Mouse (Mus musculus) limb, embryonic 15.5 days (tissue): ENCODE data around the gene Upk2. TPM values are rescaled to one million over a fixed set of nuclear protein-coding genes. Genes with fewer than 3 reads are reported as not detected.
"Not testable (repeated sequence)": the region's sequence is repeated elsewhere in the genome, so short reads cannot be mapped to it uniquely, and the experiment has no call there.

Experiments
- ATAC-seq: fragments of 200-750 bp; cut with Nextera tagmentation; 2 replicates; pipeline ENCODE4 v1.8.0; 2017; ENCODE audit warnings: low read depth, moderate TSS enrichment; ENCODE audit not compliant: insufficient number of reproducible peaks, low FRiP score, low TSS enrichment
- H3K27ac ChIP-seq: fragments of 300-500 bp; sonication (generic); 2 replicates; pipeline ENCODE4 v1.5.1; 2015; ENCODE audit warnings: moderate library complexity, mild to moderate bottlenecking, inconsistent platforms
- H3K27me3 ChIP-seq: fragments of 300-500 bp; sonication (generic); 2 replicates; pipeline ENCODE4 v1.6.1; 2015; ENCODE audit warnings: inconsistent platforms
- H3K36me3 ChIP-seq: fragments of 300-500 bp; sonication (generic); 2 replicates; pipeline ENCODE4 v1.6.1; 2015; ENCODE audit warnings: inconsistent platforms
- H3K4me1 ChIP-seq: fragments of 300-500 bp; sonication (generic); 2 replicates; pipeline ENCODE4 v1.6.1; 2015; ENCODE audit warnings: inconsistent platforms
- H3K4me2 ChIP-seq: fragments of 300-500 bp; sonication (generic); 2 replicates; pipeline ENCODE4 v1.6.1; 2015; ENCODE audit warnings: mild to moderate bottlenecking, inconsistent platforms
- H3K4me3 ChIP-seq: fragments of 300-500 bp; sonication (generic); 2 replicates; pipeline ENCODE4 v1.5.1; 2015; ENCODE audit warnings: mild to moderate bottlenecking, inconsistent platforms
- H3K9ac ChIP-seq: fragments of 300-500 bp; sonication (generic); 2 replicates; pipeline ENCODE4 v1.6.1; 2015; ENCODE audit warnings: inconsistent platforms
- H3K9me3 ChIP-seq: fragments of 300-500 bp; sonication (generic); 2 replicates; pipeline ENCODE4 v1.6.1; 2016; ENCODE audit warnings: inconsistent platforms
- WGBS: fragments of 180-500 bp; shearing (Covaris S2); methylation state at CpG from one replicate; pipeline ENCODE4 v1.1.7; 2015; 5-methylcytosine and 5-hydroxymethylcytosine counted together
- polyA plus RNA-seq: library from polyadenylated mRNA; unstranded; fragments of >200 nt; fragmentation: Nextera tagmentation; extraction: Ambion mirVana; gene quantifications from 2 replicates; pipeline ENCODE4 v1.2.1, GENCODE M21; 2015

Upk2 gene
- polyA plus RNA-seq, 1 experiment from 2014 or later = 0.45 TPM

DNA sequence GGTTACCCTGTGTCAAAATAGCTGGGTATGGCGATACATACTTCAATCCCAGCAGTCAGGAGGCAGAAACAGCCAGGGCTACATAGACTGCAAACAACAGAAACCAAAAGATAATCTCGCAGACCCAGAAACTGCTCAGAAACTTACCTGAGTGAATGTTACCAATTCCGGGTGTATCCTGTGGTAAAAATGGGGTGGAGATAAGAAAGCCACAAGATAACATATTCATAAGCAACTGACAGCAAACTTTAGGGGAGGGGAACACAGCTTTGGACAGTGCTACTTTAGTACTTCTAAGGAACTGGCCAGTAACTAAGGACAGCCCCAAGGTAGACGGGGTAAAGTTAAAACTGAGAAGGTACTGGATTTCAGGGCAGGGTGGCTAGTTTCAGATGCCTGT is 42.5 kb downstream of the Upk2 start:
- Histone ChIP-seq H3K27ac (no peak overlapping the region), H3K4me1 (peaks cover 10% of the 10 kb centered on the region), H3K9ac (no peak overlapping the region), H3K9me3 (no peaks in the 10 kb centered on the region), H3K4me2 (no peak overlapping the region), H3K4me3 (no peak overlapping the region), H3K36me3 (peaks cover 63% of the 10 kb centered on the region), H3K27me3 (no peaks in the 10 kb centered on the region)
- 81% methylated on average over 4 of the region's 4 CpGs for WGBS
- ATAC-seq = no peak

DNA sequence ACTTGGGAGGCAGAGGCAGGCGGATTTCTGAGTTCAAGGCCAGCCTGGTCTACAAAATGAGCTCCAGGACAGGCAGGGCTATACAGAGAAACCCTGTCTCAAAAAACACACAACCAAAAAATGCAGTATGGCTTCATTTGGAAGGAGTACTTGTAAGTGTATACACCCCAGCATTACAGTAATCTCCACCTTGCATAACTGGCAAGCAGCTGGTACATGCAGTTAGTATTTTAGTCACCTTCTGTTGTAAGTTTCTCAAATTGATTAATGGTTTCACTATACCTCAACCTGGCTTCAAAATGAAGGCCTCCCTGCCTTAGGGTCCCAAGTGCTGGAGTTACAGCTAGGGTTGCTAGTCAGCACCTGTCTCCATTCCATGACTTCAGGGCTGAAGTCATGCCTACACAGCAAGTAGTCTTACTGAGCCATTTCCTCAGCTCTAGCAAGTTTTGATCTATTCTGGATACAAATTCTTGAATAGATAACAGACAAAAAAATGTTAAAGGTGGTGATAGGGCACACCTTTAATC is 43.1 kb downstream of the Upk2 start:
- Histone ChIP-seq H3K9ac (no peak overlapping the region), H3K9me3 (no peaks in the 10 kb centered on the region), H3K4me3 (no peak overlapping the region), H3K27ac (no peak overlapping the region), H3K4me2 (no peak overlapping the region), H3K4me1 (peaks cover 5% of the 10 kb centered on the region; the same call in 1 of the 2 replicates), H3K27me3 (no peaks in the 10 kb centered on the region), H3K36me3 (peaks cover 63% of the 10 kb centered on the region)
- ATAC-seq = no peak
- 88% methylated on average over 1 of the region's 1 CpGs for WGBS

- Histone ChIP-seq H3K4me1 (peaks cover 10% of the 10 kb centered on the region; the same call in 1 of the 2 replicates), H3K36me3 (peaks cover 63% of the 10 kb centered on the region), H3K9me3 (no peaks in the 10 kb centered on the region), H3K27ac (no peak overlapping the region), H3K4me3 (no peak overlapping the region), H3K9ac (no peak overlapping the region), H3K4me2 (no peak overlapping the region), H3K27me3 (no peaks in the 10 kb centered on the region)
- ATAC-seq = no peak
- 85% methylated on average over 2 of the region's 2 CpGs for WGBS
These were observed 44.0 kb downstream of the Upk2 start for GRCm38 (mm10) chr9:44410647-44411336.

GRCm38 (mm10) chr9:44408693-44409092 is 46.1 kb downstream of the Upk2 start:
- ATAC-seq, H3K9me3 ChIP-seq, H3K27ac ChIP-seq, H3K9ac ChIP-seq, H3K27me3 ChIP-seq: not testable (repeated sequence)
- 77% methylated on average over 9 of the region's 9 CpGs for WGBS
- H3K4me1 ChIP-seq = peaks cover 10% of the 10 kb centered on the region; the same call in 1 of the 2 replicates
- peaks cover 70% of the 10 kb centered on the region for H3K36me3 ChIP-seq
- peak overlapping the region; percentile 62 for H3K4me2 ChIP-seq
- H3K4me3 ChIP-seq = peak overlapping the region; percentile 87

- H3K9me3 ChIP-seq = no peaks in the 10 kb centered on the region
- peak; percentile 18 for ATAC-seq
- peak overlapping the region; percentile 87 for H3K9ac ChIP-seq
- H3K36me3 ChIP-seq = peaks cover 70% of the 10 kb centered on the region
- H3K27me3 ChIP-seq = no peaks in the 10 kb centered on the region
- H3K4me2 ChIP-seq = peak overlapping the region; percentile 62
- peaks cover 10% of the 10 kb centered on the region; the same call in 1 of the 2 replicates for H3K4me1 ChIP-seq
- under 1% methylated on average over 24 of the region's 24 CpGs for WGBS
- H3K4me3 ChIP-seq = peak overlapping the region; percentile 87
- H3K27ac ChIP-seq = peak overlapping the region; percentile 97
These were observed 47.1 kb downstream of the Upk2 start for GRCm38 (mm10) chr9:44407752-44408097.

DNA sequence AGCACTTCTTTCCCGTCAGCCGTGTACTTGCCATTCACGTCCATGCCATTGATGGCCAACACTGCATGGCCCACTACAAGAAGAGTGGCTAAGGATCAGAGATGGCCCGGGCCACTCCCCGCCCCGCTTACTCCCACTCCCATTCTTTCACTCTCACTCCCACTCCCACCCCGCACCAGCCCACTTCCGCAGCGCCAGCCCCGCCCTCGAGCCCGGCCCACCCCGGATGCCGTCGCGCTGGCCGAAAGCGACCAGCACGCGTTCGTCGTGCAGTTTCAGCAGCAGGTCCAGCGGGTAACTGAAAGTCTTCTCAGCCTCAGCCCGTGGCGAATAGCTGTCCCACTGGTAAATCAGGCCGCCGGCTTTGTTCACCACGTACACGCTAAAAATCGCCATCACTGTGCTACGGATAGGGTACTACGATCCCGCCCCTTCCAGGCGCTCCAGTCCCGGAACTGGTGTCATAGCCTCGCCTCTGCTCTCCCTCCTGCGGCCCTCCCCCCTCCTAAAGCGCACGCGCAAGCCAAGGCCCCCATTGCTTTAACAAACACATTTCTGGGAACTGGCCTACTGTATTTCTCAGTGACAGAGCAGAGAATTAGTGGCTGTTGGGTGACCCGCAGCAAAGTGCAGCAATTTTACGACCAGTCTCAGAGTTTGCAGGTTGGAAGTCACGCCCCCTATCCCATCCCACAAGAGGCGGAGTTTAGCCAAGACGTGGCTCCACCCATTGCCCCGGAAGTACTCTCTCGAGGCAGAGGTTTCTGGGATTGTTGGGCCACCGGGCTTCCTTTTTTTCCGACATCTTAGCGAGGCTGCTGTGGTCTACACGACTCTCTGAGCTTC is 47.6 kb downstream of the Upk2 start, which contains the start of the genes Rps25 and Trappc4:
Rps25 (plus strand) TSS at position 234 of the 846 bp plus-strand sequence.
Trappc4 (minus strand) TSS at position 695 of the 846 bp plus-strand sequence.
- H3K9ac ChIP-seq = peak within 1 kb of the TSS; percentile 87
- H3K36me3 ChIP-seq = peaks cover 70% of the 10 kb centered on the region
- peak; percentile 97 for ATAC-seq
- H3K27me3 ChIP-seq = no peaks in the 10 kb centered on the region
- peak within 1 kb of the TSS; percentile 87 for H3K4me3 ChIP-seq
- H3K9me3 ChIP-seq = no peaks in the 10 kb centered on the region
- under 1% methylated on average over 51 of the region's 51 CpGs for WGBS
- peak within 1 kb of the TSS; percentile 97 for H3K27ac ChIP-seq
- H3K4me2 ChIP-seq = peak within 1 kb of the TSS; percentile 62
- peaks cover 10% of the 10 kb centered on the region; the same call in 1 of the 2 replicates for H3K4me1 ChIP-seq

DNA sequence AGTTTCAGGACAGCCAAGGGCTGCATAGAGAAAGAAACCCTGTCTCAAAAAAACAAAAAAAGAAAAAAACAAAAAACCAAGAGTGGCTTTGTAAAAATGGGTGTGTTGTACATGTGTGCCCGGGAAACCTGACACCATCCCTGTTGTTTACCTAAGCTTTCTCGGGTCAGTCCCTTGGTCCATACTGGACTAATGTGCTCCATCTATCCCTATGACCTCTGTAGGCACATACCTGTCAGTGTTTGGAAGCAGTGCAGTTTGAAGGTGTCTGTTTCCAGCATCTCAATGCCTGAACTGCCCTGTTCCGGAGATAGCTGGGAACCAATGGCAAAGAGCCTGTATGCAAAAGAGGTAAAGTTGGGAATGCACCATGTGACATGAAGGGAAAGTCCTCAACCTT is 49.8 kb downstream of the Upk2 start:
- Histone ChIP-seq H3K27me3 (no peaks in the 10 kb centered on the region), H3K4me1 (peaks cover 10% of the 10 kb centered on the region; the same call in 1 of the 2 replicates), H3K9ac (no peak overlapping the region), H3K27ac (no peak overlapping the region), H3K4me2 (no peak overlapping the region), H3K36me3 (peaks cover 69% of the 10 kb centered on the region), H3K9me3 (no peaks in the 10 kb centered on the region), H3K4me3 (no peak overlapping the region)
- WGBS = 83% methylated on average over 3 of the region's 3 CpGs
- no peak for ATAC-seq

Other genes with a start within 250 kb of the Upk2 start
- 14.5 and 15.6 TPM in 2 replicates for gene Cbl, start 220.9 kb downstream of the Upk2 start, polyA plus RNA-seq
- gene Ccdc153, start 214.3 kb downstream of the Upk2 start, polyA plus RNA-seq = not detected in 2 replicates
- 0.26 TPM in 1 of 2 replicates, not detected in the other for gene Pdzd3, start 203.5 kb downstream of the Upk2 start, polyA plus RNA-seq
- gene Nlrx1, start 186.4 kb downstream of the Upk2 start, polyA plus RNA-seq = 12.5 and 12.7 TPM in 2 replicates
- gene Abcg4, start 166.4 kb downstream of the Upk2 start, polyA plus RNA-seq = 6.2 and 6.4 TPM in 2 replicates
- 24.2 and 24.9 TPM in 2 replicates for gene Hinfp, start 149.3 kb downstream of the Upk2 start, polyA plus RNA-seq
- 6.9 and 7.1 TPM in 2 replicates for gene C2cd2l, start 134.7 kb downstream of the Upk2 start, polyA plus RNA-seq
- gene Dpagt1, start 129.0 kb downstream of the Upk2 start, polyA plus RNA-seq = 37.7 and 38.0 TPM in 2 replicates
- gene H2afx, start 120.3 kb downstream of the Upk2 start, polyA plus RNA-seq = 252 and 254 TPM in 2 replicates
- gene Hmbs, start 110.7 kb downstream of the Upk2 start, polyA plus RNA-seq = 88.7 and 95.1 TPM in 2 replicates
- gene Vps11, start 93.3 kb downstream of the Upk2 start, polyA plus RNA-seq = 29.6 and 30.7 TPM in 2 replicates
- gene Hyou1, start 75.5 kb downstream of the Upk2 start, polyA plus RNA-seq = 27.5 and 32.5 TPM in 2 replicates
- 16.2 and 18.3 TPM in 2 replicates for gene Slc37a4, start 58.1 kb downstream of the Upk2 start, polyA plus RNA-seq
- 1,592 and 1,878 TPM in 2 replicates for gene Rps25, start 47.8 kb downstream of the Upk2 start, polyA plus RNA-seq
- gene Trappc4, start 47.4 kb downstream of the Upk2 start, polyA plus RNA-seq = 132 and 140 TPM in 2 replicates
- gene Ccdc84, start 36.4 kb downstream of the Upk2 start, polyA plus RNA-seq = 24.3 and 26.0 TPM in 2 replicates
- not detected in 2 replicates for gene Foxr1, start 13.8 kb downstream of the Upk2 start, polyA plus RNA-seq
- 16.8 and 18.5 TPM in 2 replicates for gene Bcl9l, start 27.8 kb upstream of the Upk2 start, polyA plus RNA-seq
- 0.24 and 0.46 TPM in 2 replicates for gene Cxcr5, start 106.9 kb upstream of the Upk2 start, polyA plus RNA-seq
- gene Ddx6, start 149.9 kb upstream of the Upk2 start, polyA plus RNA-seq = 17.7 and 18.4 TPM in 2 replicates
- not detected in 2 replicates for gene Treh, start 218.3 kb upstream of the Upk2 start, polyA plus RNA-seq